Mouse (Mus musculus) cerebellum, adult 2 months (tissue): Measurements from ENCODE around the gene Wnt3a.

Experiments used
- CTCF ChIP-seq: fragments of 200-500 bp; IDR thresholded peaks from 2 replicates; pipeline ENCODE4 v1.5.1; 2011; ENCODE audit warnings: low read depth, mild to moderate bottlenecking, control low read depth, low read length, moderate library complexity, borderline replicate concordance; ENCODE audit not compliant: insufficient read depth
- POLR2A ChIP-seq: fragments of 200-500 bp; IDR thresholded peaks from 2 replicates; pipeline ENCODE4 v1.6.1; 2011; ENCODE audit warnings: low read length, control low read depth, borderline replicate concordance; ENCODE audit not compliant: insufficient read depth

GRCm38 (mm10) chr11:59337955-59338735, 47.6 kb upstream of the Wnt3a start:
- TF ChIP-seq CTCF = no peak
- TF ChIP-seq POLR2A = no peak
